Mouse (Mus musculus): ENCODE measurements around the gene Plin2. TPM values are rescaled to one million over a fixed set of nuclear protein-coding genes. Genes with fewer than 3 reads are reported as not detected.

Plin2 gene
- polyA plus RNA-seq (2017; shearing (Covaris generic)), result 35.4 TPM

GRCm38 (mm10) chr4:86669780-86670201, at the start of gene Plin2:
TSS of gene Plin2 (minus strand) at chr4:86670060.

GRCm38 (mm10) chr4:86611524-86612288, 58.2 kb downstream of the Plin2 start, which contains the start of gene Haus6:
TSS of gene Haus6 (minus strand) at chr4:86612055.

Other genes starting within 250 kb of the Plin2 start
- gene Saxo1, start 111.7 kb downstream of the Plin2 start, polyA plus RNA-seq (2017; shearing (Covaris generic)), result not detected
- 58.7 TPM for gene Rraga, start 94.4 kb downstream of the Plin2 start, polyA plus RNA-seq (2017; shearing (Covaris generic))
- 24.2 TPM for gene Haus6, start 58.0 kb downstream of the Plin2 start, polyA plus RNA-seq (2017; shearing (Covaris generic))
- gene Dennd4c, start 78.5 kb upstream of the Plin2 start, polyA plus RNA-seq (2017; shearing (Covaris generic)), result 7.5 TPM
- 682 TPM for gene Rps6, start 187.4 kb upstream of the Plin2 start, polyA plus RNA-seq (2017; shearing (Covaris generic))
- 12.1 TPM for gene Acer2, start 204.3 kb upstream of the Plin2 start, polyA plus RNA-seq (2017; shearing (Covaris generic))